Mouse (Mus musculus): ENCODE measurements around the gene C1qtnf2.

The C1qtnf2 gene

GRCm38 (mm10) chr11:43484057-43484456, 10.0 kb downstream of the C1qtnf2 start:
- DNase-seq: no peak

DNA sequence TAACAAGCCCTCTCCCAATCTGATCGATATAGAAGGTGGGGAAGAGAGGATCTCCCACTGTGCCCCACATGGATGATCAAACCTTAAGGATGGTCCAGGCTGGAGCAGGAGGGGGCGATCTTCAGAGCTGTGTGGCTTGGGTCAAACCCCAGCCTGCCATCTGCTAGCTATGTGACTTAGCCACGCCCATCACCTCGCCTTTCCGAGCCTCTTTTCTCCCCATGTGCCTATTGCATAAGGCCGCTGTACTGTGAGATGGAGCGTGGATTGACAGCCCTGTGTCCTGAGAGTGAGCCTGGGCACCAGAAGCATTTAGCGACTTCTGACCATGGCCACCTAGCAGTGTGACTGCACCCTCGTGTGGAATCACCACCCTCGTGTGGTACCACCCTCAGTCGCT, 10.6 kb downstream of the C1qtnf2 start:
- DNase-seq: no peak

- no peak for DNase-seq
Measured at GRCm38 (mm10) chr11:43485855-43486254, 11.8 kb downstream of the C1qtnf2 start.

DNA sequence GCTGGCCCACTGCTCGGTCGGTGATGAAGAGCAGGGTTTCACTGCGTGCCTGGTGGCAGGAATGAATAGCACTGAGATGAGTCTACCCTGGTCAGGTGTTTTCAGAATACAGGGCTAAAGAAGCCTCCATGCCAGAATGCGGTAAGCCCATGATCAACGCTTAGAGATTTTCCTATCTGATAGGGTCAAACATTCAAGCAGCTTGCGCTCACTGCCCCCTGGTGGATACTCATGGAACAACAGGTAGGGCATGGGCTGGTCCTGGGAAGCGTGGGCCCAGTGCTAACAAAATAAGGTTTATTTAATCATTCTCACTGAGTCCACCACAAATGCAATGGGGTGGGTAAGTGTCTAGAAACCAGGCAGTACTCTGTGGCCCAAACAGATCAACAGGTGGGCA, 18.6 kb downstream of the C1qtnf2 start:
- DNase-seq: peak; percentile 78

GRCm38 (mm10) chr11:43493815-43494409, 19.8 kb downstream of the C1qtnf2 start:
- peak; percentile 76 for DNase-seq

- DNase-seq: no peak
Measured at GRCm38 (mm10) chr11:43495037-43495436, 21.0 kb downstream of the C1qtnf2 start.

- no peak for DNase-seq
Measured at GRCm38 (mm10) chr11:43495532-43495931, 21.5 kb downstream of the C1qtnf2 start.

GRCm38 (mm10) chr11:43501256-43501655, 27.2 kb downstream of the C1qtnf2 start:
- no peak for DNase-seq

DNA sequence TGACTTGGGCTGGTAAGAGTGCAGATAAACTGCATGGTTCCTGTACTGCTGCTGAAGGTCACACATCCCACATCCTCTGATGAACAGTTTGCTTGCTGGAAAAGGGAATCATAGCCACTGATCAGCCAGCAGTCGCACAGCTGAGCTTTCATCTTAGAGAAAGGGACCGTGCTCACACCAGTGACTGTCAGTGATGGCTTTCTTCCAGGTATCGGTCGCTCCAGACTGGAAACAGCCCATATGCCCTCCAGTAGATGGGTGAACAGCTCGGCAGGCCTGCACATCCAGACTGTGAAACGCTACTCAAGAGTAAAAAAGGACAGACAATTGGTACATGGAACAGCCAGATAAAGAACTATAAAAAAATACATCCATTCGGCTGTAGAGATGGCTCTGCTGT, 31.1 kb downstream of the C1qtnf2 start:
- no peak for DNase-seq

DNA sequence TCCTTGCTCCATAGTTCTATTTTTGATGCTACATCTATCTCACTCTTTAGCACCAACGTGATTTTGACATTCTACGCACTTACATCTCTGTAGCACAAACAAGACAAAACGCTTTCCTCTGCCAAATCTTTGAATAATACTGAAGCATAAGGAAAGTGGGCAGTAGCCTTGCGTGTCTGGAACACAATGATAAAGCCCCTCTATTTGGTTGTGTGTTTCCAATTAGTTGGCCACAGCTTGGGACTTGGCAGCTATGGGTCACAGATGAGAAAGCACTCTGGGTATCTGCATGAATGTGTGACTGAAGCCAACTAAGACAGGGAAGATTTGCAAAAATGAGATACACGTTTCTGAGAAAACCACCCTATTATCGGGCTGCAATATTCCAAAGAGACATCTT, 33.9 kb downstream of the C1qtnf2 start:
- no peak for DNase-seq

DNA sequence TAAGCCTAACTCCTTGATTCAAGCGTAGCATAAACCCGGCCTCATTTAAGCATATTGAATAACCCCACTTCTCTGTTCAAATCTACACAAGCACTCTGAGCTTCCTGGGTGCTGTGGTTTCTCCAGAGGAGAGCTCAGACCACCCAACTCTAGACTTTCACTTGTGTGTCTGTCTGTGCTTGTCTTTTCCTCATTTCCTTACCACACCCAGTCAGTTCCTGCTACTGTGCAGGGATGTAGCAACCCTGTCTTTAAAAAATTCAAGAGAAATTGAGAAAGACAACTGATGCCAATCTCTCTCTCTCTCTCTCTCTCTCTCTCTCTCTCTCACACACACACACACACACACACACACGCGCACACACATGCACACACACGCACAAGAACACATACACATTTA, 35.8 kb downstream of the C1qtnf2 start:
- DNase-seq: no peak

GRCm38 (mm10) chr11:43512661-43513190, 38.6 kb downstream of the C1qtnf2 start:
- no peak for DNase-seq

GRCm38 (mm10) chr11:43516344-43517021, 42.4 kb downstream of the C1qtnf2 start:
- peak; percentile 58 for DNase-seq

GRCm38 (mm10) chr11:43517641-43518040, 43.6 kb downstream of the C1qtnf2 start:
- no peak for DNase-seq

DNA sequence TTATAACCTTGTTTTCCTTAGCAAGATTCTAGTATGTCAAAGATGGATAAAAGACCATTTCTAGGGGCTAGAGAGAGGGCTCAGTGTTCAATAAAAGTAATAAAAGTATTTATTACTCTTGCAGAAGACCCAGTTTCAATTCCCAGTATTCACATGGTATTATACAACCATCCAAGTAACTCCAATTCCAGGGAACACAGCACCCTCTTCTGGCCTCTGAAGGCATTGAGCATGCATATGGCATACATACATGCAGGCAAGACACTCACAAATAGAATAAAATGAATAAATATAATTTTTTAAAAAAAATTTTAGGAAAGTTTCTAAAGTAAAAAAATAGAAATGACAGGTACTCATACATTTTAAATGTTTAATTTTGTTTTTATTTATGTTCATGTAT, 44.0 kb downstream of the C1qtnf2 start:
- no peak for DNase-seq

DNA sequence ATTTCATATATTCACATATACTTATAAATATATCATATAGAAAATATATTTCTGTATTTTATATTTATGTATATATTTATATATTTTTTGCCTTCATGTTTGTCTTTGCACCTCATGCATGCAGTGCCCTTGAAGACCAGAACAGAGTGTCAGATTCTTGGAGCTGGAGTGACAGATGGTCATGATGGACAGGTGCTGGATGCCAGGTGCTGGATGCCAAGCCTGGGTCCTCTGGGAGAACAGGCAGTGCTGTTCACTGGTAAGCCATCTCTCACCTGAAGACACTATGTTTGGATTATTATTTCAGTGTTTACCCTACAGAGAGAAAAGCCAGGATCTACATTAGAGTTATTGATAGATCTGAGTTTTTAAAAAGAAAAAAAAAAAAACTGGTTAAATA, 44.7 kb downstream of the C1qtnf2 start:
- no peak for DNase-seq

- no peak for DNase-seq
Measured at GRCm38 (mm10) chr11:43520521-43520920, 46.4 kb downstream of the C1qtnf2 start.

DNA sequence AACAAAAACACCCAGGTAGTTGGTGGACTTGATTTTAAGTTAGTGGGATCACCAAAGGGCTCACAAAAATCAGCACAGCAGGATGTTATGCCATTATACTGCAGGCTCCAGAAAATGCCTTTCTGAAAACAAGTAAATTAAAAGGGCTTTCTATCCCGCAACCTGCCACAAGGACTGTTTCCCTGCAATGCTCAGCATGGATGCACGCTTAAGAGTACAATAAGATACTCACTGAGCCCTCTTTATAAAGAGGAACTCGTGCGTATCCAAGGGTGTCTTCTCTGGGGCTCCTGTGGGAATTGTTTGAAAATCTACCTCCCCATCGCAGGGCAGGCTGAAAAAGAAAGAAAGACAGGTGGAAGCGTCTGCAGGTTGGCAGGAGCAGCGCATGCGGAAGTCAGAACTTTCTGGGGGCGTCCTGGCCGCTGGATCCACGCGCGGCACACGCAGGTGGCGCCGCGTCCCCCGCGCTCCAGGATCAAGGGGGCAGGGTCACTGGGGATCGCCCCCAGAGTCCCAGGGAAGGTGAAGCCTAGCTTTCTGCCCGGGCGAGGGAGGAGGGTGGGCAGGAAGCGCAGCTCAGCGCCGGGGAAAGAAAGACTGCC, 54.1 kb downstream of the C1qtnf2 start:
- DNase-seq: no peak

DNA sequence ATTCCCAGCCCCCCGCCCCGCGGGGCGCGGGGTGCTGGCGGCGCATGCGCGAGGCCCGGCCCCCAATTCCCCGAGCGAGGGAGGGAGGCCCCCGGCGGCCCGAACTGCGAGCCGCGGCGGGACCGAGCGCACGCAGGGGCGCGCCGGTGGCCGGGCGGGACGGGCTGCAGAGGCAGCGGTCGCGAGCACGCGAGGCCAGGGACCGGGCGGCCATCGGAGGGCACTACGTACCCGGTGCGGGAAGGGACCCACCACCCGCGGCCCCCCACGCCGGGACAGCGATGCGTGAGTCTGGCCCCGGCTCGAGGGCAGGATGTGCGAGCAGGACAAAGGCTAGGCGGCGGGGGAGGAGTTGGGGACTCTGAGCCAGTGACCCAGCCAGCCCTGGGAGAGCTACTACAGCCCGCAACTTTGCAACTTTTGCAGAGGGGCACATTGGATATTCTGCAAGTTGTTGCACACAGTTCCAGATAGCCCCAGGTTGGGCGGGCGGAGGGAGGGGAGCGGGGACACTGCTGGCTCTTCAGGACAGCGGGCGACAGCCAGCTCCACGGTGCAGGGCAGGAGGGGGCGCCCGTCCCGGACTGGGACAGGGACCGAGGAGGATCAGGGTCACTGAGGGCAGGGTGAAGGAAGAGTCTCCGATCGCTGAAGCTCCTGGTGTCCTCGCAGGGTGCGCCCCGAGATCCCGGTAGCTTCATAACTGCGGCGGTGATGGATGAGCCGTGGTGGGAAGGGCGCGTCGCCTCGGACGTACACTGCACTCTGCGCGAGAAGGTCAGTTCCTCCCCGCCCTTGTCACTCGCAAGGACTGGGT, 54.8 kb downstream of the C1qtnf2 start, which contains the start of gene Ccnjl:
Ccnjl (plus strand) TSS at position 102 of the 817 bp plus-strand sequence.
- peak; percentile 89 for DNase-seq

- DNase-seq: no peak
Measured at GRCm38 (mm10) chr11:43530043-43530442, 56.0 kb downstream of the C1qtnf2 start.

DNA sequence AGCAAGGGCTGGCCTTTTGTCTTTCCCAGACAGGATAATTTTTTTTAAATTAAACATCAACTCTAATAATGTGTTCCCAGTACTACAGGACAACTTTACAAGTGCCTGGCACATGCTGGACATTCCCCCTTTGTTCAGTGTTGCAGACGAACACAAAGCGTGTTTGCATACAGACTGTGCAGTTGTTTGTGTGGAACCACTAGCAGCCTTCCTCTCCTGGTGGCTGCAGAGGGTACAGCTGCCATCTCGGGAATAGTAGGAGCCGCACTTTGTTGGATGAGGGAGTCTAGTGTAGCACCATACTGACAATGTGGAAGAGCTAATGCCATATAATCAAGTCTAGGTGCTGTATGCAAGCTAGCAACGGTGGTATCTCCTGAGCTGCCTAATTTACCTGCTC, 57.5 kb downstream of the C1qtnf2 start:
- DNase-seq: no peak

- DNase-seq: no peak
Measured at GRCm38 (mm10) chr11:43537074-43537473, 63.0 kb downstream of the C1qtnf2 start.

DNA sequence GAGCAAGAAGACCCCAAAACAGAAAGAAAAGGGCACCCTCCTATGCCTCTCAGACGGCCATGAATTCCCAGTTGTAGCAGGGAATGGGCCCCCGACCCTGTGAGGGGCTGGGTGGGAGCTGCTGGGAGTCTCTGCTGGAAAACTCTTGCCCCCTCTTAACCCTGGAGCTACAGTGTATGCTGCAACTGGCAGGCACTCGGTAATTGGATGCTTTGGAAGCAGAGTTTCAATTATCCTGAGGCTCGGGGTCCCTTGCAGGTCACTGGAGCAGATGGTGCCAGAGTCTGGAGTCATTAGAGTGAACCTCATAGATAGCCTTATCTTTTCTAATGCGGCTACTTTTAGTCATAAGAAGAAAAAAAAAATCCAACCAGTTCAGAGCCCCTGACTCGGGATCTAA, 65.8 kb downstream of the C1qtnf2 start:
- no peak for DNase-seq

All from thymus, postnatal 14 days (tissue).